Mouse (Mus musculus) adrenal gland, postnatal 14 days (tissue): Measurements from ENCODE around the gene Gm3755. TPM values are rescaled to one million over a fixed set of nuclear protein-coding genes. Genes with fewer than 3 reads are reported as not detected.
A peak's percentile ranks its signal among the peaks of the same experiment; 100 is the strongest.
"Not testable (repeated sequence)": the region's sequence is repeated elsewhere in the genome, so short reads cannot be mapped to it uniquely, and the experiment has no call there.

ENCODE experiments used
- DNase-seq: peaks from one replicate; pipeline ENCODE4 v3.0.0; 2021; ENCODE audit warnings: mixed read lengths
- long read RNA-seq, 2 experiments: library from polyadenylated mRNA; stranded (forward); transcript quantifications; one replicate each; pipeline ENCODE4 v2.0.0; 2021
- total RNA-seq: library from RNA; stranded (reverse); gene quantifications from 2 replicates; pipeline ENCODE4 v1.2.3, GENCODE M21; 2021

Gene Gm3755
- total RNA-seq: not detected in 2 replicates
- long read RNA-seq, experiment 1: 0 reads
- long read RNA-seq, experiment 2, partial matches to known transcripts: 0 of 1 reads
- long read RNA-seq, experiment 2, other reads (novel, unspliced or antisense): 1 of 1 reads

GRCm38 (mm10) chr14:7450817-7451216, at the start of gene Gm3755:
Gene Gm3755, minus strand, starts transcription at chr14:7450917.
- DNase-seq: not testable (repeated sequence)

DNA sequence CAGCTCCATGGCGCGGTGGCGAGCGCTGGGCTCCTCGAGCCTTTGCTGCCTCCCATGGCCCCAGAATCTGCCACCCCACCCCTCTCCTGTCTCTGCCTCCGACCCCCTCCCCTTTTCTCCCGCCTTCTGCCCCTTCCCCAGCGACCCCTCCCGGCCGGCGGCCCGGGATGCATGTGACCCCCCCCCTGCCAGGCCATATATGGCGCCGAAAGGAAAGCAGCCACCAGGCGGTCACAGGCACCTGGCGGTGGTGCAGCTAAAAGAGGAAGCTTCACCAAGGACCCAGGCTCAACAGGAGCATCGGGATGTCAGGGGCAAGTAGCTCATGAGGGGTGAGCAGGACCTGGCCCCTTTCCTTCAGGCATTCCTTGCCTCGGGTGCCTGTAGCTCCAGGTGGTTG, 38.0 kb upstream of the Gm3755 start:
- peak; percentile 5 for DNase-seq

- DNase-seq: not testable (repeated sequence)
Measured at GRCm38 (mm10) chr14:7483662-7484061, 32.9 kb upstream of the Gm3755 start, which contains the start of gene Gm3752. Gene Gm3752, minus strand, starts transcription at chr14:7483762.

- not testable (repeated sequence) for DNase-seq
Measured at GRCm38 (mm10) chr14:7422496-7422895, 28.2 kb downstream of the Gm3755 start.

Other genes with a start within 250 kb of the Gm3755 start
- not detected in 2 replicates for gene Gm3727, start 186.2 kb downstream of the Gm3755 start, total RNA-seq
- gene Gm3739, start 135.9 kb downstream of the Gm3755 start, total RNA-seq: 0.38 and 0.44 TPM in 2 replicates
- gene Gm5797, start 118.5 kb downstream of the Gm3755 start, total RNA-seq: not detected in 2 replicates
- not detected in 2 replicates for gene Gm8374, start 85.8 kb downstream of the Gm3755 start, total RNA-seq
- gene Gm3752, start 32.8 kb upstream of the Gm3755 start, total RNA-seq: not detected in 2 replicates
- gene Gm3558, start 117.6 kb upstream of the Gm3755 start, total RNA-seq: 2.3 and 2.9 TPM in 2 replicates
- not detected in 2 replicates for gene Gm10338, start 144.7 kb upstream of the Gm3755 start, total RNA-seq
- gene Gm10128, start 193.1 kb upstream of the Gm3755 start, total RNA-seq: not detected in 2 replicates